Mouse (Mus musculus) gastrocnemius, adult 18-20 months (tissue): ENCODE measurements at regions not wholly inside any gene's neighbourhood (a gene's known extent, or its start where the extent isn't known, plus 50 kb on each side); places are given as distances from the start of the nearest gene placed in this dataset.

Experiments used
- DNase-seq: peaks from one replicate; pipeline ENCODE4 v3.0.0; 2021; ENCODE audit warnings: low spot score

GRCm38 (mm10) chr8:107642241-107642640 is 54.0 kb upstream of the Psmd7 start:
- no peak for DNase-seq

DNA sequence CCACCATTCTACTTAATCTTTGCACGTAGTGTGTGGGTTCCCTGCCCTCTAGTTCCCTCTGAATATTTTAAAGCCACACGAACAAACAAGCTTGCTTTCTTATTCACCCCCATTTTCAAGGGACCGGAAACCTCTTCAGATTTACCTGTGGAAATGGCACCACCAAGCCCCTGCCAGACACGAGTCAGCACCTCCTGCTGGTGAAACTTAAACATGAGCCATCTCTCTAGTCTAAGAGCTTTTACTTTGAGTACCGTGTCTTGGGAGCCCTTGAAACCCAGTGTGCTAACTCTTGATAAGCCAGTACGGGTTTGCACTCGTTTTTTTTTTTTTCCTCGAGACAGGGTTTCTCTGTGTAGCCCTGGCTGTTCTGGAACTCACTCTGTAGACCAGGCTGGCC is 59.7 kb upstream of the Psmd7 start:
- DNase-seq = no peak

DNA sequence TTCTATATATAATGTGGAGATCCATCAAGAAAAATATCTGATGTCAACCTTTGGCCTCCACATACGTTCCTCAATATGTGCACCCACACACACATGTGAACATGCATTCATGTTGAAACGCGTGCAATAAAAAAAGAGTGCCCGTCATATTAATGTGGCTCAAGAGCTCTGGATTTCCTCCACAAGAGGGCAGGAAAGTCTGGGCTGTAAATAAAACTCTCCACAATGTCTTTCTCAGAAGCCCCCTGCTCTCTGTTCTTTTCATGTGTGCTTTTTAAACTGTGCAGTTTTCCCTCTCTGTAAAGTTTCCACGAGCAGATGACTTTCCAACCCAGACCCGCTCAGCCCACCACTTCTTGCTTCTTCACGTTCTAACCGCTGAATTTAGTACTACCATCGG is 62.0 kb upstream of the Psmd7 start:
- no peak for DNase-seq

- DNase-seq = no peak
These were observed 63.2 kb upstream of the Psmd7 start for GRCm38 (mm10) chr8:107651424-107651823.

DNA sequence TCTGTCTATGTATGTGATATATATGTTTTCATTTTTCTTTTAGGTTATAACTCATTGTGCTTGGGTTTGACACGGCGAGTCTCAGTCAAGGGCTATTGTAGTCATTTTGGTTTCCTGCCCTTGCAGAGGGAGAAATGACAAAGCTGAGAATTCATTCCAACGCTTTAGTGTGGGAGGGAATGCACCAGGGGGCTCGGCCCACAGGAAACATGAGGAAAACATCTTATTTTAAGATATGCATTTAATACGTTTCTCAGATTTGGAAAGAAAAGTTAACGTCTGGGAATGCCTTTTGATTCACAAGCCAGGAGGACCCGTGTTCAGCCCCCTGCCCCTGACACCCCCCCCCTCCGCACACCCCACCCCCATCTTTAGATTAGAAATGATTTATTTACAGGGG is 64.0 kb upstream of the Psmd7 start:
- DNase-seq = no peak

- no peak for DNase-seq
These were observed 65.4 kb upstream of the Psmd7 start for GRCm38 (mm10) chr8:107653711-107654110.

- DNase-seq = no peak
These were observed 68.4 kb upstream of the Psmd7 start for GRCm38 (mm10) chr8:107656622-107657021.

GRCm38 (mm10) chr8:107657741-107658140 is 69.5 kb upstream of the Psmd7 start:
- DNase-seq = no peak

- DNase-seq = no peak
These were observed 70.1 kb upstream of the Psmd7 start for GRCm38 (mm10) chr8:107658386-107658785.

DNA sequence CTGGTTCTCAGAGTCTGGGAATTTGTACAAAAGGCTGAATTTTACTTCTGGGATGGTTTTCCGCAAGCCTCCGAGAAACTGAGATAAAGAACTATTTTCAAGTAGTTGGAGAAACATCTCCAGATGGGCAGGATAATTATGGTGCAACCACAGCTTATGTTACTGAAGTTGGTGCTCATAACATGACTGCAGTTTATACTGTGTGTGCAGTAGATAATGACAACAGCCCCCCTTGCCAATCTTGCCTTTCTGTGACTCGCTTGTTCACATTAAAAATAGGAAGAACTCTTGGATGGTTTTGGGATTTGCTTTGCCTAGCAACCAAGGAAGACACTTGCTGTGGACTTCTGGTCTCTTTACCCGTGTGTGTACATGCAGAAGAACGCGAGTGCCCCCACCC is 72.4 kb upstream of the Psmd7 start:
- no peak for DNase-seq

DNA sequence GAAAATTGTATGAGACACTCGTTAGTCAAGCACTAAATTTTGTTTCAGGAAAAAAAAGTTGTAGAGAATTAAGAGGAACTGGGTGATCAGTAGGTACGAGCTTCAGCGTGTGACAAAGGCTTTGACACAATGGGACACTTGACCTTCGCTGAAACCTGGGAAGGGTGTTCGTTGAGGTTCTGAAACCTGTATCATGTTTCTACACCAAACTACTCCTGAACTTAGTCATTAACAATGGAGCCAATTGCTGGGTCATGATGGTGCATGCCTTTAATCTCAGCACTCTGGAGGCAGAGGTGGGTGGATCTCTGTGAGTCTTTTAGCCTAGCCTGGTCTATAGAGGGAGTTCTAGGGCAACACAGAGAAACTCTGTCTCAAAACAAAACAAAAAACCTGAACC is 81.3 kb upstream of the Psmd7 start:
- no peak for DNase-seq

- DNase-seq = no peak
These were observed 83.2 kb upstream of the Psmd7 start for GRCm38 (mm10) chr8:107671471-107671870.

- no peak for DNase-seq
These were observed 84.4 kb upstream of the Psmd7 start for GRCm38 (mm10) chr8:107672691-107673090.

DNA sequence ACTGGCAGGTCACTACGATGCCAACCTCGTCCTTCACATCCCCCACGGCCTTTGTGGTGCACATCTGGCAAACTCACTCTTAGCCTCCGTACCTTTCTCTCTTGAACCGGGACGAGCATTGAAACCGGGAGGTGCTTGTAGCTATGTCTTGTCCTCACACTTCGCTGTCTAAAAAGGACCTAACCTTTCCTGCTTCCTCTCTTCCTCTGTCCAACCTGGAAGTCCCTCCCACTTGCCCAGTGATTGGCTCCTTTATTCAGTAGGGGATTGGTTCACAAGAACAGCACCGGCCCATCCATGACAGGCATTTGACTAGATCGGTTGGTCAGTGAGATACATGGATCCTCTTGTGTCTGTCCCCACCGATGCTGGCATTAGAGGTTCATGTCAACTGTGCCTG is 93.8 kb upstream of the Psmd7 start:
- DNase-seq = no peak

GRCm38 (mm10) chr8:107684721-107685691 is 96.7 kb upstream of the Psmd7 start:
- peak; percentile 9 for DNase-seq

DNA sequence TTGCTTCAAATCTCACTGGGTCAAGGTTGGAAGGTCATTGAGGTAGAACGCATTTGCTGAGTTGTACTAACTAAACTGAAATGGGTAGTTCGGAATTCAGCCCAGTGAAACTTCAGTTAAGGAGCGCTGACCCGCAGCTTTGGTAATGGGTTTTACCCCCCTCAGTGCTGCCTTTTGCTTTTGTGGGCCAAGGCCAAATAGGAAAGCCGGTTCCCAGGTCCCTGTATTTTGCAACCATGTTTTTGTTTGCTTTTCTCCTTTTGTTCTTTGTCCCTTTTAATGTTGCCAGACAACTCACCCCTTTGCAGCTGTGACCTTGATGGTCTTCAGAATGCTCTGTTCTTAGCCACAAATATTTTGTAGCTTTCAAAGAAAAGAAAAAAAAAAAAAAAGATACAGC is 98.7 kb upstream of the Psmd7 start:
- no peak for DNase-seq

- DNase-seq = no peak
These were observed 99.3 kb upstream of the Psmd7 start for GRCm38 (mm10) chr8:107687529-107687928.

DNA sequence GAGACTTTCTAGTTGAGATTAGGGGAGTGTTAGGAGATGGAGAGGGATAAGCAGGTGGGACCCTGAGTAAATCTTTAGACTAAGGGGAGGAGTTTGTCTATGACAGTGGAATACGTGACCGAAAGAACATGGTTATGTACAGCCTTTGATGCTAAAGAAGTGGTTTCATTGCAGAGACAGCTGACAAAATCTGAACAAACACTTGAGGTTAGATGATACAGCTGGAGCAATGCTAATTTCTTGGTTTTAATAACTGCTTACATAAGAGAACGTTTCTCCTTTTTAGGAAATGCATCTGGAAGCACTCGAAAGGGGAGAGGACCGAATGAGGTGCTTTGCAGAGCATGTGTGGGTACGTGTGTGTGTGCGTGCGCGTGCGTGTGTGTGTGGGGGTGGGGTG is 100.8 kb upstream of the Psmd7 start:
- no peak for DNase-seq

DNA sequence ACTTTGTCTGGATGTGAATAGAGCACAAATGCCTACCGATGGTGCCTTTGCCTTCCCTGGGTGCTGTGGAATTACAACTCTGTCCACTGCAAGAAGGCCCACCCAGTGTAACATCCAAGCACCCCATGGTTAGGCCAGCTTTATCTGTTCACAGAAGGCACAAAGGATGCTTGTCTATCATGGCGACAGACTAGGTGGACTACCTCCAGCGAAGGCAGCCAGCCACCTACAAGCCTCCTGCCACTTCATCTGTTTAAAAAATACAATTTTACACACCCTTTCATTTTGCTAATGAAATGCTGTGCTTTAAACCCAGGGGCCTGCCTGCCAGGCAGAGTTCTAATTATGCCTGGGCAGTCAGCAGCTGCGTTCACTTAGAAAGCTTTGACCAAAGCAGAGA is 103.0 kb upstream of the Psmd7 start:
- DNase-seq = no peak

DNA sequence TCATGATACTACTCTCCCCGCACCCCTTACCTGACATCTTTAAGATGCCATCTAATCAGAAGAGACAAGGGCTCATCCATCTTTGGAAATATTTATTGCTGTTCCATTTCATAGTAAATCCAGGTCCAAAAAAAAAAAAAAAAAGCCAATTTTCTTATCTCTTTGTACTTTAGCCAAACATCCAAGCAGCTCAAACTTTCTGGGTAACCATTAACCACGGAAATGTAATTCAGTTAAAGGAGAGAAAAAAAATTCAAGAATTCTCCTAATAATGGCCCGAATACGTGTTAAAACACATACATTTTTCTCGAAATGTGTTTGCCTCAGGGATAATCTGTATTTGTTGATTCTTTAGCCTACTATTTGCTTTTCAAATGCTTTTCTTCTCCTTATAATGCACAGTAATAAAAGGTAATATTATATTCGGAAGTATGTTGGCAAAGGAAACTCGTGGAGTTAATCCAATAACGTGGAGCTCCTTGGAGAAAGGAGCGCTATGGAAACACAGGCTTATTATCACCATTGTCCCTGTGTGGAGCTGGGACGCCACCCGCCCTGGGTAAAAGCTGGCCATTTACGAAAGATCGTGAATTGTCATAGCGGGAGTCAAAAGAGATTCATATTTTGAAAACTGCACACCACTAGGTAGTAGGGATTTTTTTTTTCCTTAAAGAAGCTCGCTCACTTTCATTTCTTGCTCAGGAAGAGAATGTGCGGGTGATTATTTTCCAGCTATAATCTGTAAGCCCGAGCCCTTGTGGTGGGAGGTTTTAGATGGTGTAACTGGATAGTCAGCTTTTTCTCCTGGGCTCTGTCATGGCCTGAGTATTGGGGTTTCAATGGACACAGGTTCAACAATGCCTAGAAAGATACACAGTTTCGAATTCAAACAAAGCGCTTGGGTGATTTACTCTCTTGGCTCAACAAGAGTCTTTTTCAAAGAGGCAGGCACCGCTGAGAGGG is 108.4 kb upstream of the Psmd7 start:
- no peak for DNase-seq

- DNase-seq = no peak
These were observed 111.0 kb upstream of the Psmd7 start for GRCm38 (mm10) chr8:107699307-107699706.

DNA sequence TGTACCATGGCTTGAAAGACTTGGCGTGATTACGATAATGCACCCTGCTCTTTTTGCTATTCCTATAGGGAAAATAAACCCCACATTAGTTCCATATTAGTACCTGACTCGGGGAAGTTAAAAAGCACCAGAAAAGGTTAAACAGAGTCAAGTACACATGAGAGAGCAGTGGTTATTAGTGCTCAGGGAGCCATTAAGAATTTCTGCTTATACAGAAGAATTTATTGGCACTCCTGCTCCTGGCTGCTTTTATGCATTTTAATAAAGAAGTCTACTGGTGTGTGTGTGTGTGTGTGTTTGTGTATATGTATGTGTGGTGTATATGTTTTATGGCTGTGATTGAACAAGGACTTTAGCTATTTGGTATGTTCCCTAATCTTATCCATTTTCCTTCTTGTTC is 111.5 kb upstream of the Psmd7 start:
- DNase-seq = no peak
